Mouse (Mus musculus): Measurements from ENCODE around the gene Auh. TPM values are rescaled to one million over a fixed set of nuclear protein-coding genes. Genes with fewer than 3 reads are reported as not detected.
A peak's percentile ranks its signal among the peaks of the same experiment; 100 is the strongest.

Auh gene
- total and polyA plus RNA-seq, 2 experiments = 33.3 to 49.2 TPM

GRCm38 (mm10) chr13:52851886-52852285 is 77.6 kb downstream of the Auh start:
- Histone ChIP-seq H3K79me2 (ENCODE audit: control insufficient read depth, insufficient read depth, low read length) (0 out of 2 replicates have a peak, but pooled peaks cover 2% of the 10 kb centered on the region), H3K4me1 (ENCODE audit: control insufficient read depth, insufficient read depth, low read length) (no peaks in the 10 kb centered on the region; the same call in none of the 2 replicates), H3K27me3 (ENCODE audit: control insufficient read depth, insufficient read depth, low read length) (no peaks in the 10 kb centered on the region), H3K9ac (ENCODE audit: low read depth, low read length) (no peak overlapping the region), H3K36me3 (ENCODE audit: control insufficient read depth, insufficient read depth, low read length) (no peaks in the 10 kb centered on the region), H3K27ac (replicated peaks; ENCODE audit: insufficient read depth, low read depth, low read length) (no peak overlapping the region), H3K4me3 (ENCODE audit: insufficient read depth, low read depth, low read length) (no peak overlapping the region)
- WGBS = 95% methylated on average over 4 of the region's 4 CpGs
- TF ChIP-seq CTCF (IDR thresholded peaks at IDR 0.05; ENCODE audit: low read depth, low read length) (no peak), POLR2A (IDR thresholded peaks at IDR 0.05; ENCODE audit: extremely low read depth, insufficient read depth, low read length) (no peak)
- no peak for DNase-seq (ENCODE audit: extremely low read depth, low read depth, low spot score)

DNA sequence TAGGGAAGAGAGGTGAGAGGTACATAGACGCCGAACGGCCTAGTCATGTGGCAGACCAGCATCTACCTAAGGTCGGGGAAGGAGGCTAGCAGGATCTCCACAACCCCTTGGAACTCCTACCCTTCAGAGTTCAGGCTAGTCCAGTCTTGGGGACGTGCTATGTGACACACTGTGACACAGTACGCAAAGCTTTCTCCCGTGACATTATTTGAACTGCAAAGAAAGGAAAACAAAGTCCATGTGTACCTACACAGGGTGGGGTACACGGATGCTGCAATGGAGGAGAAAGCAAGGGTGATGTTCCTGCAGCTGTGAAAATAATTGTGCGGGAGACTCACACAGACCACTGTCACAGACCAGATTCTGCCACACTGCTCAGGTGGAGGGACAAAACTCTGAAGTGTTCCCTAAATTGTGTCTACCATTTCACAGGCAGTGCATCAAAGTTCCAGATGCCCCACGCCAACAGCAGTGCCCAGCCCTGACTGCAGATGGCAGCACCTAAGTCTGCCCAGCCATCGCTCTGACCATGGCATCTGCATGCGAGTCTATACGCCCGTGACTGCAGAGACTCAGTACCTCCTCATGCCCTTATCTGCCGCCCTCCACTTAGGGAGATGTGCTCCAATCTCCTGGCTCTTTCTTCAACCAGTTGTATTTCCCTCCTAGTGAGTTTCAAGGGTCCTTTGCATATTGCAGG is 79.3 kb downstream of the Auh start:
- Histone ChIP-seq H3K9ac (ENCODE audit: low read depth, low read length) (no peak overlapping the region), H3K4me1 (ENCODE audit: control insufficient read depth, insufficient read depth, low read length) (no peaks in the 10 kb centered on the region; the same call in none of the 2 replicates), H3K27ac (replicated peaks; ENCODE audit: insufficient read depth, low read depth, low read length) (no peak overlapping the region), H3K79me2 (ENCODE audit: control insufficient read depth, insufficient read depth, low read length) (peaks cover 7% of the 10 kb centered on the region; the same call in 1 of the 2 replicates), H3K36me3 (ENCODE audit: control insufficient read depth, insufficient read depth, low read length) (no peaks in the 10 kb centered on the region), H3K4me3 (ENCODE audit: insufficient read depth, low read depth, low read length) (no peak overlapping the region), H3K27me3 (ENCODE audit: control insufficient read depth, insufficient read depth, low read length) (no peaks in the 10 kb centered on the region)
- no peak for TF ChIP-seq POLR2A (IDR thresholded peaks at IDR 0.05; ENCODE audit: extremely low read depth, insufficient read depth, low read length)
- peak; percentile 90 for TF ChIP-seq CTCF (IDR thresholded peaks at IDR 0.05; ENCODE audit: low read depth, low read length)
- peak; percentile 25 for DNase-seq (ENCODE audit: extremely low read depth, low read depth, low spot score)
- WGBS = 55% methylated on average over 15 of the region's 15 CpGs

DNA sequence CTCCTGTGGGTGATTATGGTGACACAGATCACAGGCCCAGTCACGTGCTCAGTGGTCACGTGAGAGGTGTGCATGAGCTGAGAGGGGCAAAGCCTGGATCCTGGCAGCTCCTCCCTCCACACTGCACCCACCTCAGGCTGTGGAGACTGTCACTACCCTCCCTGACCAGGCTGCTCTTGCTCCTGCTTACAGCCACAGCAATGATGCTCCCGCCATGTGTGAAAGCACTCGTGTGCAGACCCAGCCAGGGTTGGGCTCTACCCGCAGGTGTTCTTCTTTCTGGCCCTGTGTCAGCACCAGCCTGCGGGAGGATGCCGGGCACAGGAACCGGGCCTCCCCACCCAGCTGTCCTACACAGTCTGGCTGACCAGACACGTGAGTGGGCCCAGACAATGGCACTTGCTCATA is 80.1 kb downstream of the Auh start:
- TF ChIP-seq CTCF (IDR thresholded peaks at IDR 0.05; ENCODE audit: low read depth, low read length) (no peak), POLR2A (IDR thresholded peaks at IDR 0.05; ENCODE audit: extremely low read depth, insufficient read depth, low read length) (no peak)
- Histone ChIP-seq H3K4me3 (ENCODE audit: insufficient read depth, low read depth, low read length) (no peak overlapping the region), H3K27me3 (ENCODE audit: control insufficient read depth, insufficient read depth, low read length) (no peaks in the 10 kb centered on the region), H3K79me2 (ENCODE audit: control insufficient read depth, insufficient read depth, low read length) (peaks cover 7% of the 10 kb centered on the region; the same call in 1 of the 2 replicates), H3K4me1 (ENCODE audit: control insufficient read depth, insufficient read depth, low read length) (no peaks in the 10 kb centered on the region; the same call in none of the 2 replicates), H3K27ac (replicated peaks; ENCODE audit: insufficient read depth, low read depth, low read length) (no peak overlapping the region), H3K36me3 (ENCODE audit: control insufficient read depth, insufficient read depth, low read length) (no peaks in the 10 kb centered on the region), H3K9ac (ENCODE audit: low read depth, low read length) (no peak overlapping the region)
- 94% methylated on average over 9 of the region's 9 CpGs for WGBS
- no peak for DNase-seq (ENCODE audit: extremely low read depth, low read depth, low spot score)

DNA sequence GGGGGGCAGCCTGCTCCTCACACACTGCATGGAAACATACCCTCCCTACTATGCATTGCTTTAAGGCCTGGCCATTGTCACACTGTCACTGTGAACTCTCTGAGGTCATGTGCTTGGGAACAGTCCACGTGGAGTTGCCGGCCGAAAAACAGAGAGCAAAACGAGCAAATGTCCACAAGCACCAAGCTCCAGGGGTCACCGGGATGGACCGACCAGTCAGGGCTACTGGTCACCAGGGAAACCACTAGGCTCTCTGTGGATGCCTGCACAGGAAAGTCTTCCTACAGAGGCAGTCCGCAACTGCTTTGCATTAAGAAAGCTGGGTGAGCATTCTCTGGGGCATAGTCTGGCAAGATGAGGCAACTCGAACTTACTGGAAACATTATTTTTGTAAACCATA is 82.0 kb downstream of the Auh start:
- no peak overlapping the region for H3K4me3 ChIP-seq (ENCODE audit: insufficient read depth, low read depth, low read length)
- WGBS = 37% methylated on average over 8 of the region's 8 CpGs
- H3K79me2 ChIP-seq (ENCODE audit: control insufficient read depth, insufficient read depth, low read length) = peaks cover 7% of the 10 kb centered on the region; the same call in 1 of the 2 replicates
- no peak for TF ChIP-seq POLR2A (IDR thresholded peaks at IDR 0.05; ENCODE audit: extremely low read depth, insufficient read depth, low read length)
- TF ChIP-seq CTCF (IDR thresholded peaks at IDR 0.05; ENCODE audit: low read depth, low read length) = no peak
- H3K4me1 ChIP-seq (ENCODE audit: control insufficient read depth, insufficient read depth, low read length) = no peaks in the 10 kb centered on the region; the same call in none of the 2 replicates
- H3K27me3 ChIP-seq (ENCODE audit: control insufficient read depth, insufficient read depth, low read length) = no peaks in the 10 kb centered on the region
- H3K27ac ChIP-seq (replicated peaks; ENCODE audit: insufficient read depth, low read depth, low read length) = no peak overlapping the region
- no peaks in the 10 kb centered on the region for H3K36me3 ChIP-seq (ENCODE audit: control insufficient read depth, insufficient read depth, low read length)
- peak; percentile 58 for DNase-seq (ENCODE audit: extremely low read depth, low read depth, low spot score)
- H3K9ac ChIP-seq (ENCODE audit: low read depth, low read length) = no peak overlapping the region

DNA sequence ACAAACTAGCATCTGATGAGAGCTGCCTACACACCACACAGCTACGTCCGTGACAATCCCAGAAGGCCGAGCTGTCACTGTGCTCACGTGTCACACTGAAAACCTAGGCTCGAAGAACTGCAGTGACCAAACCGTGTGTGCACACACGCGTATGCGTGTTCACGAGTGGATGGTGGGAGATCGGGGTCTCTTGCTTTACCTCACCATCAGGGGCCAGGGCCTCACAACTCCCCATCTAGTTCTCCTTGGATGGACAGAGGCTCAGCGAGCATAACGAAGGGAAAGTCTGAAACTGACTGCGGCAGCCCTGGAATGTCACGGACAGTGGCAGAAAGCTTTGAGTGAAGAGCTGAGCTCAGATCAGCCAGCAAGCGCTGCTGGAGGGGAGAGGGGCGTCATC is 82.4 kb downstream of the Auh start:
- Histone ChIP-seq H3K9ac (ENCODE audit: low read depth, low read length) (no peak overlapping the region), H3K27ac (replicated peaks; ENCODE audit: insufficient read depth, low read depth, low read length) (no peak overlapping the region), H3K79me2 (ENCODE audit: control insufficient read depth, insufficient read depth, low read length) (peaks cover 7% of the 10 kb centered on the region; the same call in 1 of the 2 replicates), H3K27me3 (ENCODE audit: control insufficient read depth, insufficient read depth, low read length) (no peaks in the 10 kb centered on the region), H3K4me3 (ENCODE audit: insufficient read depth, low read depth, low read length) (no peak overlapping the region), H3K36me3 (ENCODE audit: control insufficient read depth, insufficient read depth, low read length) (no peaks in the 10 kb centered on the region), H3K4me1 (ENCODE audit: control insufficient read depth, insufficient read depth, low read length) (no peaks in the 10 kb centered on the region; the same call in none of the 2 replicates)
- no peak for DNase-seq (ENCODE audit: extremely low read depth, low read depth, low spot score)
- TF ChIP-seq CTCF (IDR thresholded peaks at IDR 0.05; ENCODE audit: low read depth, low read length) = no peak
- TF ChIP-seq POLR2A (IDR thresholded peaks at IDR 0.05; ENCODE audit: extremely low read depth, insufficient read depth, low read length) = no peak
- WGBS = 92% methylated on average over 17 of the region's 17 CpGs

GRCm38 (mm10) chr13:52845618-52846017 is 83.9 kb downstream of the Auh start:
- H3K27me3 ChIP-seq (ENCODE audit: control insufficient read depth, insufficient read depth, low read length) = no peaks in the 10 kb centered on the region
- no peaks in the 10 kb centered on the region for H3K36me3 ChIP-seq (ENCODE audit: control insufficient read depth, insufficient read depth, low read length)
- peaks cover 7% of the 10 kb centered on the region; the same call in 1 of the 2 replicates for H3K79me2 ChIP-seq (ENCODE audit: control insufficient read depth, insufficient read depth, low read length)
- WGBS = 84% methylated on average over 4 of the region's 4 CpGs
- no peak overlapping the region for H3K9ac ChIP-seq (ENCODE audit: low read depth, low read length)
- no peak for DNase-seq (ENCODE audit: extremely low read depth, low read depth, low spot score)
- H3K4me3 ChIP-seq (ENCODE audit: insufficient read depth, low read depth, low read length) = no peak overlapping the region
- H3K4me1 ChIP-seq (ENCODE audit: control insufficient read depth, insufficient read depth, low read length) = no peaks in the 10 kb centered on the region; the same call in none of the 2 replicates
- H3K27ac ChIP-seq (replicated peaks; ENCODE audit: insufficient read depth, low read depth, low read length) = no peak overlapping the region
- TF ChIP-seq CTCF (IDR thresholded peaks at IDR 0.05; ENCODE audit: low read depth, low read length) = no peak
- no peak for TF ChIP-seq POLR2A (IDR thresholded peaks at IDR 0.05; ENCODE audit: extremely low read depth, insufficient read depth, low read length)

All from liver, adult 2 months (tissue).